Mouse (Mus musculus) heart, embryonic 16.5 days (tissue): Measurements from ENCODE around the gene Nr2f2. TPM values are rescaled to one million over a fixed set of nuclear protein-coding genes. Genes with fewer than 3 reads are reported as not detected.

Source experiments
- ATAC-seq: fragments of 200-750 bp; cut with Nextera tagmentation; replicated peaks from 2 replicates; pipeline ENCODE4 v1.8.0; 2017; ENCODE audit warnings: moderate number of reproducible peaks; ENCODE audit not compliant: insufficient read depth, low FRiP score; ENCODE audit errors: extremely low read depth
- H3K27ac ChIP-seq: fragments of 300-500 bp; sonication (generic); 2 replicates; pipeline ENCODE4 v1.5.1; 2014; ENCODE audit warnings: mild to moderate bottlenecking, low read length, control low read depth, moderate library complexity
- H3K27me3 ChIP-seq: fragments of 300-500 bp; sonication (generic); 2 replicates; pipeline ENCODE4 v1.6.1; 2014; ENCODE audit warnings: low read length, mixed read lengths; ENCODE audit not compliant: control insufficient read depth, insufficient read depth
- H3K36me3 ChIP-seq: fragments of 300-500 bp; sonication (generic); 2 replicates; pipeline ENCODE4 v1.6.1; 2014; ENCODE audit not compliant: control insufficient read depth, insufficient read depth
- H3K4me1 ChIP-seq: fragments of 300-500 bp; sonication (generic); 2 replicates; pipeline ENCODE4 v1.6.1; 2014; ENCODE audit warnings: low read length, mixed read lengths; ENCODE audit not compliant: control insufficient read depth, insufficient read depth
- H3K4me2 ChIP-seq: fragments of 300-500 bp; sonication (generic); 2 replicates; pipeline ENCODE4 v1.6.1; 2014; ENCODE audit warnings: low read depth, mild to moderate bottlenecking, control low read depth, low read length
- H3K4me3 ChIP-seq: fragments of 300-500 bp; sonication (generic); 2 replicates; pipeline ENCODE4 v1.5.1; 2014; ENCODE audit warnings: mild to moderate bottlenecking, control low read depth, low read length
- H3K9ac ChIP-seq: fragments of 300-500 bp; sonication (generic); 2 replicates; pipeline ENCODE4 v1.6.1; 2014; ENCODE audit warnings: low read length, control low read depth
- H3K9me3 ChIP-seq: fragments of 300-500 bp; sonication (generic); replicated peaks from 2 replicates; pipeline ENCODE4 v1.6.1; 2016; ENCODE audit warnings: low read length; ENCODE audit not compliant: control insufficient read depth
- WGBS: fragments of 180-500 bp; shearing (Covaris S2); extraction: QIAGEN DNeasy Blood & Tissue Kit; methylation state at CpG from one replicate; pipeline ENCODE4 v1.1.7; 2014; 5-methylcytosine and 5-hydroxymethylcytosine counted together
- polyA plus RNA-seq: library from polyadenylated mRNA; unstranded; fragments of >200 nt; fragmentation: Nextera tagmentation; extraction: Ambion mirVana; gene quantifications from 2 replicates; pipeline ENCODE4 v1.2.1, GENCODE M21; 2015

The Nr2f2 gene
- polyA plus RNA-seq, 1 experiment from 2014 or later: 15.4 TPM

DNA sequence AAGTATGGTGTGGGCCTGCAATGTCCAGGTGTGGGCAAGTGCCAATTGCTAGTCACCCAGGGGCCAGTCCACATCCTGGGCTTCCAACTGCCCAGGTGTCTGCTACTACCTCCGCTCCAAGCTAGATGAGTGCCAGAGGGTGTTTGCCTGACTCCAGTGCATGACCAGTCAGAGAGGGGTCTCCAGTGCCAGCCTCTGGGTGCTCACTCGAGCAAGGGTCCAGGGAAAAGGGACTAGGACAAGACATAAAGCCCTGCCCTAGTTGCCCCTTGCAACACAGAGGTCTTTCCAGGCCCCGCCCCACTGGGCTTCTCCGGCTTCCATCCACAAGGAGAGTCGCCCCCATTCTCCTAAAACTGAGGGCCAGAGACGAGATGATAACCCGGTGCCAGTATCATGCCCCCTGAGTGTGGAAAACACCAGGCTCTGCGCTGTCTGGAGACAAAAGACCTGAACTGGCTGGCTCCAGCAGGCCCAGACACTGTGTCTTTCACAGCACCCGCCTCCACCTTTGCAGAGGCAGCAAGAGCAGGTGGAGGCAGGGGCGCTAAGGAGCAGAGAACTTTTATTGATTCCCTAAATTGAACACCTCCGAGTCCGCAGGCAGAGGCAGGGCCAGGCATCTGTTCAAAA is 26.4 kb downstream of the Nr2f2 start:
- 42% methylated on average over 12 of the region's 12 CpGs for WGBS

DNA sequence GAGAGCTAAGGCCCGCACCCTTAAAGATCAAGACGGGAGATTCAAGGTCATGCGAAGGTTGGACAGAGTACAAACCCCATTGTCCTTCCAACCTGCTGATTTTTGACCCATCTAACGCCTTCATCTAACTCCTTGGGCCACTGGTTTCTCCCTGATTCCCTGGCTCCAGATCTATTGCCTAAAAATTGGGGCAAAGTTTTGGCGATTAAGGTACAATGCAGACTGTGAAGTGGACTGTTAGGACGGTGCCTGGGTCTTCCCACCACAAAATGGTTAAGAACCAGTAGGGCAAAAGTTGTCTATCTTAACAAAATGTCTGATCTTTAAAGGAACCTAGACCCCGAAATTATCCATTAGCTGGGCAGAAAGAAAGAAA is 28.3 kb downstream of the Nr2f2 start:
- peak overlapping the region; percentile 43; the same call in 1 of the 2 replicates for H3K4me2 ChIP-seq
- H3K27me3 ChIP-seq: peaks cover 81% of the 10 kb centered on the region
- H3K4me3 ChIP-seq: no peak overlapping the region; the same call in 1 of the 2 replicates
- H3K9me3 ChIP-seq: no peaks in the 10 kb centered on the region
- WGBS: 26% methylated on average over 7 of the region's 7 CpGs
- no peak for ATAC-seq
- no peak overlapping the region for H3K9ac ChIP-seq
- H3K4me1 ChIP-seq: peaks cover 3% of the 10 kb centered on the region; the same call in 1 of the 2 replicates
- no peak overlapping the region for H3K27ac ChIP-seq
- no peaks in the 10 kb centered on the region for H3K36me3 ChIP-seq

More for the DNA sequence above, 26.4 kb downstream of the Nr2f2 start:
- Histone ChIP-seq H3K9me3 (no peaks in the 10 kb centered on the region), H3K4me1 (no peaks in the 10 kb centered on the region), H3K4me3 (no peak overlapping the region), H3K36me3 (no peaks in the 10 kb centered on the region), H3K9ac (no peak overlapping the region), H3K27me3 (peaks cover 79% of the 10 kb centered on the region), H3K27ac (no peak overlapping the region), H3K4me2 (no peak overlapping the region)
- no peak for ATAC-seq

DNA sequence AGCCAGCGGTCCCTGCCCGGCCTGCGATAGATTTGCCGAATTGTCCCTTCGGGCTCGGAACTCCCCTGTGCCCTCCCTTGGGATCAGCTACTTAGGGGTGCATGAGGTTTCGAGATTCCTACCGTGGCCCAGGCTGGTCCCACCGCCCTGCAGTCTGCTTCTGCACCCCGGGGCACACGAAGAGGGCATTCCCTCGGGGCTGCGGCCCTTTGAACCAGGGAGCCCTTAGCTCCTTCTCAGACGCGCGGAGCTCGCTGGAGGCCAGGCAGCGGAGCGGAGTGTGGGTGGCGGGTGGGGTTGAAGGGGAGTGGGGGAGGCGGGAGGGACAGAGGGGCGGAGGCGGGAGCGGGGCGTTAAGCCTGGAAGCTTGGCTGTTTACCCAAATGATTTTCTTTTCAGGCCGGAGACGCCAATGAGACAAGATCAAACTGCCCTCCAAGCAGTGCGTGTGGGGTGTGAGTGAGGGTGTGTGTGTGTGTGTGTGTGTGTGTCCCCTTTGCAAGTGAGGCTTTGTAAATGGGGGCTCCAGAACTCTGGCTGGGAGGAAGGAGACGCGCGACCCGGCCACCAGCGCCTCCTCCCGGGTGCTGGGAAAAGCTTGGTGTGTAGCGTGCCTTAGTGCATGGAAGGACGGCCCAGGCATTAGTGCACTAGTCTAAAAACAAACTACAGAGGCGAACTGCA is 28.8 kb downstream of the Nr2f2 start:
- Histone ChIP-seq H3K4me2 (peak overlapping the region; percentile 43), H3K27ac (no peak overlapping the region), H3K4me1 (peaks cover 3% of the 10 kb centered on the region; the same call in 1 of the 2 replicates), H3K36me3 (no peaks in the 10 kb centered on the region), H3K9me3 (no peaks in the 10 kb centered on the region), H3K9ac (no peak overlapping the region), H3K4me3 (peak overlapping the region; percentile 27), H3K27me3 (peaks cover 82% of the 10 kb centered on the region)
- WGBS: 6% methylated on average over 37 of the region's 37 CpGs
- no peak; the same call in 1 of the 2 replicates for ATAC-seq

DNA sequence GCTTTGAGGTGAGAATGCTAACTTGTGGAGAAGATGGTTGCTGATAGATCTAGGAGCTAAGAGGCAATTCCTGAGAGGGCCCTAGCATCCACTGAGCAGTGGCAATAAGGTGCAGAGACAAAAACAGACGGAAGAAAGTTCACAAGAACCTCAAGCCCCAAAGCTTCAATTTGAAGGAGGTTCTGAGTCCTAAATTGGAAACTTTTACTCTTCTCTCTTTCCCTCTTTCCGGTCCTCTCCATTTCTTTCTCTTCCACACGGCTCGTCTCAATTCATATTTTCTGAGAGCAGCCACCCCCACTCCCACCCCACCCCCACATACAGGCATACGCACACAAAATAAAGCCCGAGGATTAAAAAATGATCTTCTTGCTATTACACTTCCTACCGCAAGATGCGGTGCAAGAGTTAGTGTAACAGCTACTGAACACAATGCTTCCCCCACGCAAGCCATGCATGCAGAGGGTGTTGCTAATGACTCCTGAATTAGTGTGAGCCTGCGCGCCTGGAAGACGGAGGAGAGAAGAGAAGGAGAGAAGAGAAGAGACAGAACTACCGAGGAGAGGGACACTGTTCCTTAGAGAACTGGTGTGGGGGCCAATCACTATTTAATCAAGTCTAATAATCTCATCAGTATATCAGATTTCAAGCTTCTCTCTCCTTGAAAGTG is 29.8 kb downstream of the Nr2f2 start:
- 33% methylated on average over 13 of the region's 13 CpGs for WGBS
- ATAC-seq: no peak
- no peak overlapping the region for H3K27ac ChIP-seq
- peaks cover 3% of the 10 kb centered on the region; the same call in 1 of the 2 replicates for H3K4me1 ChIP-seq
- peaks cover 87% of the 10 kb centered on the region for H3K27me3 ChIP-seq
- no peaks in the 10 kb centered on the region for H3K36me3 ChIP-seq
- H3K9ac ChIP-seq: no peak overlapping the region
- H3K9me3 ChIP-seq: no peaks in the 10 kb centered on the region
- H3K4me2 ChIP-seq: no peak overlapping the region
- no peak overlapping the region for H3K4me3 ChIP-seq

DNA sequence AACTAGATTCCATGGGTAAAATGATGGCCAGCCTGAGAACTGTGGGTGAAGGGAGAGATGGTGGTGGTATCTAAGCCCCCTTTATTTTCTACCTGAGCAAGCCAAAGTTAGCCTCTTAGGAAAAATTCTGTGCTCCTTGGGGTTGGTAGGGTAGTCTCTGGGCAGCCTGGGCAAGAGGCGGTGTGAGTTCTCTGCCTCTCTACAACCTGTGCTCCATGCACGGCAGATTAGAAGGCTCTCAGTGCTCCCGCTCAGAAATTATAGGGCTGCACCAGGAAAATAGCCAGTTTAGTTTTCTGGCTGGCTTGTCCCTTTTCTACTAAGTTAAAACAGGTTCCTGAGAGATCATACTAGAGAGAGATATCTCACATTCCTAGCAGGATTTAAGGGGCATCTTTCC is 30.4 kb downstream of the Nr2f2 start:
- Histone ChIP-seq H3K9me3 (no peaks in the 10 kb centered on the region), H3K27ac (no peak overlapping the region), H3K4me1 (peaks cover 3% of the 10 kb centered on the region; the same call in 1 of the 2 replicates), H3K4me2 (no peak overlapping the region), H3K27me3 (peaks cover 88% of the 10 kb centered on the region), H3K4me3 (no peak overlapping the region), H3K9ac (no peak overlapping the region), H3K36me3 (no peaks in the 10 kb centered on the region)
- no peak for ATAC-seq
- WGBS: 49% methylated on average over 3 of the region's 3 CpGs

DNA sequence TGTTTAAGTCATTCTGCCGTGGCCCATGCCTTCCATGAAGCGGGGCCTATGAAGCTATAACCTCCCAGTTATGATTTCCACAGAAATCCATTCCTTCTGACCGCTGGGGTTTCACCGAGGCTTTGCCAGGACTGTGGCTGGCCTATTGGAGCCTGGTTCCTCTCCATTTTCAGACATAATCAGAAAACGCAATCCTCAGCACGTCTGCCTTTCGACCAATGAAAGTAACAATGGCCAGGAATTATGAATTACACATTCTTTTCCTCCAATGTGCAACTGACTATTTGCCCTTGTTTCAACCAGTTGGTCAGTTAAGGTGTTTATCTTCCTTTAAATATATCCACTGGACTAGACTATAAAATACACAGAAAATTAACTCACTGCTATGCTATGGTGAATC is 31.1 kb downstream of the Nr2f2 start:
- no peak overlapping the region for H3K27ac ChIP-seq

DNA sequence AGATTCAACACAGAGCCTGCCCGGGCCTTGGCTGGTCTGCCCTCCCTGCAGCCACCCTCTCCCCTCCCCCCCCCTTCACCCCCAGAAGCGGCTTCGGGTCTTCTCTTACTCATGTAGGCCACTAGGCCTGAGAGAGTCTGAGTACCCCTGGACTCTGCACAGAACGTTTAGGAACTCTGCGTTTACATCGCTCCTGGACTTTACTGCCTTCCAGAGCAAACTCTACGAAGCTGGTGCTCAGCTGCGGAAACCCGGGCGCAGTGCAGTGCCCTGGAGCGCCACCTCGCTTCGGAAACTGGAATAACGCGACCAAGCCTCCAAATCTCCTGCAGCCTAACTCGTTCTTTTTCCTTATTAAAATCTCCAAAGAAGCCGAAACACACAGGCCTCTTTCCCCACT is 31.7 kb downstream of the Nr2f2 start:
- no peaks in the 10 kb centered on the region for H3K36me3 ChIP-seq
- peaks cover 8% of the 10 kb centered on the region for H3K4me1 ChIP-seq
- H3K27me3 ChIP-seq: peaks cover 86% of the 10 kb centered on the region
- ATAC-seq: no peak
- 2% methylated on average over 17 of the region's 17 CpGs for WGBS
- H3K27ac ChIP-seq: no peak overlapping the region
- peak overlapping the region; percentile 52 for H3K4me2 ChIP-seq
- H3K9me3 ChIP-seq: no peaks in the 10 kb centered on the region
- H3K4me3 ChIP-seq: peak overlapping the region; percentile 33
- H3K9ac ChIP-seq: no peak overlapping the region

More for the DNA sequence above, 31.1 kb downstream of the Nr2f2 start:
- peaks cover 87% of the 10 kb centered on the region for H3K27me3 ChIP-seq
- no peaks in the 10 kb centered on the region for H3K9me3 ChIP-seq
- WGBS: 23% methylated on average over 7 of the region's 7 CpGs
- H3K4me1 ChIP-seq: peaks cover 8% of the 10 kb centered on the region
- H3K4me2 ChIP-seq: no peak overlapping the region
- H3K36me3 ChIP-seq: no peaks in the 10 kb centered on the region
- no peak overlapping the region for H3K9ac ChIP-seq
- H3K4me3 ChIP-seq: no peak overlapping the region
- ATAC-seq: no peak

DNA sequence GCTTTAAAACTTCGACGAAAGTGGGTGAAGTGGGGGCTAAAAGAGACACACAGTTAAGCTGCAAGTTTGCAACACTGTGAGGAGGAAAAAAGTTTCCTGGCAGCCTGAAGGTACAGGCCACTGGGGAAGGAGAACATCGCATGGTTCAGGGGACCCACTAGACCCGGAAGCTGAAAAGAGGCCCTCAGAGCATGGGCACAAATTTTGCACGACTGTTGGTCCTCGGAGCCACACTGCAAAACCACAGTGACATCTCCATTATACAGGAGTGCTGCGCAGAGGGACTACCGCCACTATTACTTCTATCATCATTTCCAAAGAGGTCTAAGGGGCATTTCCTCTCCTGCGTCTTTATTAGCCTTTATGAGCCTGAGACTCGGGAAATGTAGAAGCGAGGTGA is 32.7 kb downstream of the Nr2f2 start:
- Histone ChIP-seq H3K27ac (no peak overlapping the region), H3K9ac (no peak overlapping the region), H3K4me1 (peaks cover 8% of the 10 kb centered on the region), H3K4me3 (no peak overlapping the region), H3K9me3 (no peaks in the 10 kb centered on the region), H3K27me3 (peaks cover 87% of the 10 kb centered on the region), H3K36me3 (no peaks in the 10 kb centered on the region), H3K4me2 (no peak overlapping the region)
- WGBS: 24% methylated on average over 11 of the region's 11 CpGs
- ATAC-seq: no peak
